Mouse (Mus musculus) neural tube, embryonic 13.5 days (tissue): ENCODE data around the gene Vrtn. TPM values are rescaled to one million over a fixed set of nuclear protein-coding genes. Genes with fewer than 3 reads are reported as not detected.

Experiments
- ATAC-seq: fragments of 200-750 bp; cut with Nextera tagmentation; 2 replicates; pipeline ENCODE4 v1.8.0; 2017; ENCODE audit warnings: low read depth, mild to moderate bottlenecking, moderate TSS enrichment, moderate library complexity
- H3K27ac ChIP-seq: fragments of 300-500 bp; sonication (generic); replicated peaks from 2 replicates; pipeline ENCODE4 v1.5.1; 2015; ENCODE audit warnings: moderate library complexity, mild to moderate bottlenecking, inconsistent platforms
- H3K27me3 ChIP-seq: fragments of 300-500 bp; sonication (generic); 2 replicates; pipeline ENCODE4 v1.6.1; 2015; ENCODE audit warnings: mild to moderate bottlenecking, inconsistent platforms
- H3K36me3 ChIP-seq: fragments of 300-500 bp; sonication (generic); 2 replicates; pipeline ENCODE4 v1.6.1; 2015; ENCODE audit warnings: mild to moderate bottlenecking, inconsistent platforms
- H3K4me1 ChIP-seq: fragments of 300-500 bp; sonication (generic); replicated peaks from 2 replicates; pipeline ENCODE4 v1.6.1; 2015; ENCODE audit warnings: inconsistent platforms
- H3K4me2 ChIP-seq: fragments of 300-500 bp; sonication (generic); 2 replicates; pipeline ENCODE4 v1.6.1; 2015; ENCODE audit warnings: inconsistent platforms, mild to moderate bottlenecking, moderate library complexity
- H3K4me3 ChIP-seq: fragments of 300-500 bp; sonication (generic); 2 replicates; pipeline ENCODE4 v1.5.1; 2015; ENCODE audit warnings: mild to moderate bottlenecking, inconsistent platforms
- H3K9ac ChIP-seq: fragments of 300-500 bp; sonication (generic); 2 replicates; pipeline ENCODE4 v1.6.1; 2015; ENCODE audit warnings: moderate library complexity, mild to moderate bottlenecking, inconsistent platforms
- H3K9me3 ChIP-seq: fragments of 300-500 bp; sonication (generic); 2 replicates; pipeline ENCODE4 v1.6.1; 2016; ENCODE audit warnings: inconsistent platforms
- WGBS: fragments of 180-500 bp; shearing (Covaris S2); methylation state at CpG from one replicate; pipeline ENCODE4 v1.1.7; 2015; 5-methylcytosine and 5-hydroxymethylcytosine counted together
- polyA plus RNA-seq: library from polyadenylated mRNA; unstranded; fragments of >200 nt; fragmentation: Nextera tagmentation; extraction: Ambion mirVana; gene quantifications from 2 replicates; pipeline ENCODE4 v1.2.1, GENCODE M21; 2015

Vrtn gene
- polyA plus RNA-seq, 1 experiment from 2014 or later: not detected

DNA sequence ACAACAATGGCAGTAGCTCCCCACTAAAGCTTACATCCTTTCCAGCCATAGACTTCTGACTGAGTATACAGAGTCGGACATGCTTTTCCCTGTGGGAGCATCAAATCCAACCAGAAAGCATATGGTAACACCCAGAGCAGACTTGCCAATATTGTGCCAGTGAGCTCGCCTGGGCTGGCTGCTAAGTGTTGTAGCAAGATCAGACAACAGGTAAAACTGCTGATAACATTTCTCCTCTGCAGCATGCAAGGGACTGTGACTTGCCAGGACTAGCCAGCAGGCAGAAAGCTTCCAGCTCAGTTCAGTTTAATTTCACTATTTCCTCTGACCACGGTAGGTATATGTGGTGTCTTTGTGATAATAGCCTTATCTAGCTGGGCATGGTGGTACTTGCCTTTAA is 9.0 kb upstream of the Vrtn start:
- Histone ChIP-seq H3K36me3 (no peaks in the 10 kb centered on the region), H3K9me3 (no peaks in the 10 kb centered on the region), H3K27me3 (no peaks in the 10 kb centered on the region), H3K9ac (no peak overlapping the region), H3K4me3 (no peak overlapping the region), H3K4me2 (no peak overlapping the region), H3K27ac (no peak overlapping the region), H3K4me1 (no peaks in the 10 kb centered on the region)
- no peak for ATAC-seq
- WGBS: 68% methylated on average over 3 of the region's 3 CpGs

DNA sequence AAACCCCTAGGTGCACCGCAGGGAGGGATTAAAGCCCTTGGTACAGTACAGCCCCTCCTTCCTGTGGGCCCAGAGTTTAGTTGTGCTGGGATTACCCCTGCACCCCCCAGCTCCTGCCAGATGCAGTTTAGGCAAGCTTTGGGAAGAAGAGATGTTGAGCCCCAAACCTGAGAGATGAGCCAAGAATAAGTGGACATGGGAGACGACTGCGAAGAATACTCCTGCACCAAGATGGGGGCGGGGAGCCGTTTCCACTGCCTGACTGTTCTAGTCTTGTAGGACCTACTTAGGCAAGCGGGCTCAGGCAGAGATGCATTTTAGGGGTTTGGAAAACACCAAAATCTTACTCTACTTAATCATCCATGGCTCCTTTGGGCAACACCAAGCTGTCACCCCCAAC is 566 bp upstream of the Vrtn start:
- no peak for ATAC-seq
- Histone ChIP-seq H3K27ac (no peak overlapping the region), H3K4me1 (peaks cover 8% of the 10 kb centered on the region; the same call in 1 of the 2 replicates), H3K9me3 (no peaks in the 10 kb centered on the region), H3K27me3 (peaks cover 55% of the 10 kb centered on the region), H3K4me2 (no peak overlapping the region), H3K9ac (no peak overlapping the region), H3K36me3 (no peaks in the 10 kb centered on the region), H3K4me3 (no peak overlapping the region)
- 7% methylated on average over 6 of the region's 6 CpGs for WGBS

DNA sequence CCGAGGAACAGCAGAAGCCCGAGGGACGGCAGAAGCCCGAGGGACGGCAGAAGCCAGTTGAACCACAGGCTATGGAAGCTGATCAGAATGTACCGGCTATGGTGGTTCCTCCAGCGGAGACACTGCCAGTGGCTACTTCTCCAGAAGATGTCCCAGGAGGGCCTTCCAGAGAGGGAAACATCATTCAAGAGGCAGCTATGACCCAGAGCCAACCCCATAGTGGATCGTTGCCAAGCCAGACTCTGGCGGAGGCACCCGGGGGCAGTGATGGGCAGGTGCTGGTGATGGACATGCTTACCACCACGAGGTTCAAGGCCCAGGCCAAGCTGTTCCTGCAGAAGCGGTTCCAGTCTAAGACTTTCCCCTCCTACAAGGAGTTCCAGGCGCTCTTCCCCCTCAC is 9.4 kb downstream of the Vrtn start:
- 79% methylated on average over 13 of the region's 13 CpGs for WGBS
- Histone ChIP-seq H3K4me2 (no peak overlapping the region), H3K9me3 (no peaks in the 10 kb centered on the region), H3K27me3 (peaks cover 12% of the 10 kb centered on the region), H3K9ac (no peak overlapping the region), H3K27ac (no peak overlapping the region), H3K36me3 (no peaks in the 10 kb centered on the region), H3K4me3 (no peak overlapping the region), H3K4me1 (no peaks in the 10 kb centered on the region)
- no peak; the same call in 1 of the 2 replicates for ATAC-seq

DNA sequence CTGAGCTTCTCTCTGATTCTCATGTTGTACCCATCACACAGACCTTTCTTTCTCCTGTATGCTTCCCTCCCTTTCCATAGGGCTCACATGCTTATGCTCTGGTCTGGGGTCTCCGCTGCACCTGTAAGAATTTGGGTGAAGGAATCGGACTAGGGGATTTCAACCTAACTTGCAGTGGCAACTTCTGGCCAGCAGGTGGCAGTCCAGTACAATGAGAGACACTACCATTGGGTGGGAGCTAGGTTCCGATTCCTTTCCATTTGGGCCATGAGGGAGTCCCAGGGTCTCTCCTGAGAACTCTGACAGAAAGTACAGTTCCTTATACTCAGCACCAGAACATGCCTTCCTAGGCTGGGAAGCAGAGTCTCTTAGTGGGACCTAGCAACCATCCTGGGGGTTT is 13.1 kb downstream of the Vrtn start:
- no peaks in the 10 kb centered on the region for H3K4me1 ChIP-seq
- no peak overlapping the region for H3K9ac ChIP-seq
- 18% methylated on average over 3 of the region's 3 CpGs for WGBS
- ATAC-seq: no peak
- H3K36me3 ChIP-seq: no peaks in the 10 kb centered on the region
- H3K4me3 ChIP-seq: no peak overlapping the region
- H3K9me3 ChIP-seq: no peaks in the 10 kb centered on the region
- no peak overlapping the region for H3K4me2 ChIP-seq
- H3K27me3 ChIP-seq: peaks cover 12% of the 10 kb centered on the region
- H3K27ac ChIP-seq: no peak overlapping the region

DNA sequence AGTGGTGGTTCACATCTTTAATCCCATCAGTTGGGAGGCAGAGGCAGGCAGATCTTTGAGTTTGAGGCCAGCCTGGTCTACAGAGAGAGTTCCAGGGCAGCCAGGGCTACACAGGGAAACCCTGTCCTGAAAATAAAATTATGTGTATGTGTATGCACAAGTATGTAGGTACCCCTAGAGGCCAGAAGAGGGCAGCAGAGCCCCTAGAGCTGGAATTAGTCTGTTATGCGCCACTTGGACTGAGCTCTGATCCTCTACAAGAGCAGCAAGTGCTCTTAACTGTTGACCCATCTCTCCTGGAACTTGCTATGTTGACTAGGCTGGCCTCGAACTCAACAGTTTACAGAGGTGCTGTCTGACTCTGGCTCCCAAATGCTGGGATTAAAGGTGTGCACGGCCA is 29.7 kb downstream of the Vrtn start:
- Histone ChIP-seq H3K27me3 (no peaks in the 10 kb centered on the region; the same call in 1 of the 2 replicates), H3K4me2 (no peak overlapping the region), H3K9ac (no peak overlapping the region), H3K4me1 (peaks cover 17% of the 10 kb centered on the region), H3K27ac (no peak overlapping the region), H3K36me3 (no peaks in the 10 kb centered on the region), H3K9me3 (no peaks in the 10 kb centered on the region), H3K4me3 (no peak overlapping the region)
- no peak for ATAC-seq
- 89% methylated on average over 3 of the region's 3 CpGs for WGBS

DNA sequence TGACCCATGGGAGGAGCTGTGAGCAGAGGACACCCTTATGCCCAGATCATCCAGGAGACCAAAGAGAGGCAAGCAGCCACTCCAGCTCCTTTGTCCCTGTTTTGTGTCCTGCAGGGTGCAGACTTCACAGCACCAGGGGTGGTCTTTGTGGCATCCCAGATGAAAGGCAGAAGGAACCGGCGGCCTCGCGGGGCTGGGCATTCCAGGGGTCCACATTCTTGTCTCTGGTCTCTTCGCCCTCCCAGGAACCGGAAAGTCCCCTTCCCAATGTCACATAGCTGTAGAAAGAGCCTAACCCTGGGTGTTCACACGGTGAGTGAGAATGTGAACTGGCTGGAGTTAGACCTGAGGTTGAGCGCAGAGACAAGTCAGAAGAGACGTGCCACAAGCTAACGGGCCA is 30.8 kb downstream of the Vrtn start:
- Histone ChIP-seq H3K36me3 (no peaks in the 10 kb centered on the region), H3K4me3 (no peak overlapping the region), H3K4me2 (no peak overlapping the region), H3K27me3 (no peaks in the 10 kb centered on the region; the same call in 1 of the 2 replicates), H3K27ac (no peak overlapping the region), H3K9me3 (no peaks in the 10 kb centered on the region), H3K4me1 (peaks cover 27% of the 10 kb centered on the region), H3K9ac (no peak overlapping the region)
- ATAC-seq: no peak
- WGBS: 25% methylated on average over 10 of the region's 10 CpGs

DNA sequence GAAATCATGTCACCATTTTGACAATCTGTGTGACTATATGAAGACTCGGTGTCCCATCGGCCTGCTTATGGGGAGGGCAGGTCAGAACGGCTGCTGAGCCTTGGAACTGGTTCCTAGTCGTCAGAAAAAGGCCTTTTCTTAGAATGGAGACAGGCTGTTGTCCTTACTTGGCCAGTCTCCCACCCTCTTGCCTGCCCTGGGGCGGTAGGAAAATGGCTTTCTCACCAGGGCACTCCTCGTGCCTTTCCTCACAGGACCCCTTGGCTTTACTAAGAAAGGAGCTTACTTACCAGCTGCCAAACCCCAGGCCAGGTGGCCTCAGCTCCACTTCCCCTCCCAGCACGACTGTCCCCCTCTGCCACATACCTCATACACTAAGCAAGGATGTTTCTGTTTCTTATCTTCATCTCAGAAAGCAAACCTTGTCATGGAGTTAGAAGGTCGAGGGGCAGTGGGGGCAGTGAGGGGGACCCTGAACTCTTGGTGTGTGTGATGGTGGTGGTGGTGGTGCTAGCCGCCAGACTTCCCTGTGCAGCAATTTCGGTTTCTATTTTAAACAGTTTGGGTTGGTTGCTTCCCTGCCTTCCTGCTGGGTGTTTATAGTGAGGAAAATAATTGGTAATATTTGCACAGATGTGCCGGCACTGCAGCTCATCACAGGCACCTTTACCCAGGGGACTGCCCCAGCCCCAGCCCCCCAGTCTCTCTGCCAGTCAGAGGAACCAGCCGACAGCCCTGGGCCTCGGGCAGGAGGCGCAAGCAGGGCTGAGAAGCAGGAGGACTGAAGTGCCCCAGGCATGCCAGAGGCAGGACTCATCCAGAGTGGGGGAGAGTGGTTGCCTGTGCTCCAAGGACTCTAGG is 34.1 kb downstream of the Vrtn start:
- Histone ChIP-seq H3K36me3 (no peaks in the 10 kb centered on the region), H3K27ac (peak overlapping the region; percentile 81)
- WGBS: 31% methylated on average over 14 of the region's 14 CpGs

DNA sequence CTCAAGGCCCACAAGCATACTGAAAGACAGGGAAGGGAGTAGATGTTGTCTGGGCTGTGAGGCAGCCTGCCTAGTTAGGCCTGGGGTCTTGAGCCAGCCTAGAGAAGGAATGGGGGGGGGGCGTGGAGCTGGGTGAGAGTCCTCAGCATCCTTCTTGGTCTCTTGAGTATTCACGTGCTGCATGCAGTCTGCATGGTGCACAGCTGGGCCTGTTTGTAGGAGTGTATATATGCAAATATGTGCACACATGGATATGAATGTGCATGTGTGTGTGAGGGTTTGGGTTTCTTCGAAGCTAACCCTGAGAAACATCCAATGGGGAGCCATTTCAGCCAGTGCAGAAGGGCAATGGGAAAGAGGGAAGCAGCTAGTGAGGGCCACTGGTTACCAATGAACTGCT is 35.2 kb downstream of the Vrtn start:
- H3K27ac ChIP-seq: peak overlapping the region; percentile 81; the same call in 1 of the 2 replicates
- peaks cover 27% of the 10 kb centered on the region for H3K4me1 ChIP-seq
- H3K27me3 ChIP-seq: peaks cover 2% of the 10 kb centered on the region; the same call in 1 of the 2 replicates
- no peak overlapping the region for H3K9ac ChIP-seq
- no peak overlapping the region for H3K4me3 ChIP-seq
- no peaks in the 10 kb centered on the region for H3K36me3 ChIP-seq
- no peak for ATAC-seq
- WGBS: 69% methylated on average over 3 of the region's 3 CpGs
- no peaks in the 10 kb centered on the region for H3K9me3 ChIP-seq
- H3K4me2 ChIP-seq: no peak overlapping the region

More for the DNA sequence above, 34.1 kb downstream of the Vrtn start:
- Histone ChIP-seq H3K4me3 (no peak overlapping the region), H3K27me3 (no peaks in the 10 kb centered on the region; the same call in 1 of the 2 replicates), H3K9ac (0 out of 2 replicates have a peak overlapping the region, but pooled peaks have one; percentile 8), H3K4me2 (peak overlapping the region; percentile 0; the same call in 1 of the 2 replicates), H3K9me3 (no peaks in the 10 kb centered on the region), H3K4me1 (peaks cover 27% of the 10 kb centered on the region)
- peak; percentile 52; the same call in 1 of the 2 replicates for ATAC-seq

DNA sequence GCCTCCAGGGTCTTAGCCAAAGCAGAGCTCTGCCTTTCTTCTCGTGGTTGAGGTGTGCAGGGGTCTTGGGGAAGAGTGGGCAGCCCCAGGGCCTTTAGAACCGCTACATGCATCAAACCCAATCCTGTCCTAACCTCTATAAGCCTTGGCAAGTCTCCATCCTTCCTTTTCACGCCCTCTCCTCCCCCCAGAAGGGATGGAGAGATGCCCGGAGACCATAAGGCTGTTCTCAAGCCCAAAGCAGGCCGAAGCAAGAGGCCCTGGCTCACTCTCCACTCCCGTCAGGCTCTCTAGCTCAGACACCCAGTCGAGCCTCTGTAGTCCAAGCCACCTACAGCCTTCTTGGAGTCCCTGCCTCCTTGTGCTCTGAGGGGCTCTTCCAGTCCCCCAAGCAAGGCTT is 43.8 kb downstream of the Vrtn start:
- no peak overlapping the region for H3K4me3 ChIP-seq
- no peaks in the 10 kb centered on the region for H3K9me3 ChIP-seq
- H3K4me2 ChIP-seq: no peak overlapping the region
- H3K36me3 ChIP-seq: no peaks in the 10 kb centered on the region
- H3K4me1 ChIP-seq: peaks cover 8% of the 10 kb centered on the region
- H3K27ac ChIP-seq: no peak overlapping the region
- 80% methylated on average over 7 of the region's 7 CpGs for WGBS
- no peak for ATAC-seq
- H3K9ac ChIP-seq: no peak overlapping the region
- peaks cover 5% of the 10 kb centered on the region; the same call in 1 of the 2 replicates for H3K27me3 ChIP-seq

DNA sequence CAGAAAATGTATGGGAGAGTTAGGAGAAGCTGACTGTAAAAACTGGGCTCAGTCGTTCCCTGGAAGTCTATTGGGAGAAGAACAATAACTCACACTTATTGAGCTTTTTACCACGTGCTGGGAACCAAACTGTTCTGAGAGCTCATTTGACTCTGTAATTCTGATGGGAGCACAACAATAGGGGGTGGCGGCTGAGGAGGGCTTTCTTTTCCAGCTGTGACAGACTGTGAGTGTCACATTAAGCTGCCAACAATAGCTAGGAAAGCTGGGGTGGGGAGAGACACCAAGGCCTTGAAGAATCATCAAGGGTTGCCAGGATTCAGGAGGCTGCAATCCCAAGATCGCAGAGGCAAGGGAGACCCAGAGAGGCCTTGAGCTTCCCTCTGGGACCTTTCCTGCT is 45.4 kb downstream of the Vrtn start:
- peaks cover 1% of the 10 kb centered on the region; the same call in 1 of the 2 replicates for H3K27me3 ChIP-seq
- H3K9ac ChIP-seq: no peak overlapping the region
- H3K9me3 ChIP-seq: no peaks in the 10 kb centered on the region
- 12% methylated on average over 4 of the region's 4 CpGs for WGBS
- H3K36me3 ChIP-seq: no peaks in the 10 kb centered on the region
- no peak for ATAC-seq
- no peak overlapping the region for H3K4me2 ChIP-seq
- H3K4me3 ChIP-seq: no peak overlapping the region
- H3K4me1 ChIP-seq: peaks cover 8% of the 10 kb centered on the region
- H3K27ac ChIP-seq: no peak overlapping the region

DNA sequence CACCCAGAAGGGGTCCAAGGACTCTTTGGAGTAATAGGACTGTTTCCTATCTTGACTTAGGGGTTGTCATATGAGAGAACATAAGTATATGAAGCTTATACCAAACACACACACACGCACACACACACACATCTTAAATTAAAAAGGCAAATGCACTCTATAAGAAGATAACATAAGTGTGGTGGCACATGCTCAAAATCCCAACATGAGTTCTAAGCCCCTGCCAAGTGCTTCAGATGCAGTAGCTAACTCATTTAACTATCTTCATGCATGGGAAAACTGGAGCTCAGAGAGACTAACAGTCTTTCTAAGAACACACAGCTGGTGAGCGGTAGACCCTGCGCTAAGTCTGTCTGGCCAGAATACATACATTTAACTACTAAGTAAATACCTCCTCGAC is 46.7 kb downstream of the Vrtn start:
- Histone ChIP-seq H3K4me1 (peaks cover 8% of the 10 kb centered on the region), H3K27ac (no peak overlapping the region), H3K9me3 (no peaks in the 10 kb centered on the region), H3K4me2 (no peak overlapping the region), H3K27me3 (no peaks in the 10 kb centered on the region; the same call in 1 of the 2 replicates), H3K36me3 (no peaks in the 10 kb centered on the region), H3K9ac (no peak overlapping the region), H3K4me3 (no peak overlapping the region)
- WGBS: 85% methylated on average over 4 of the region's 4 CpGs
- ATAC-seq: no peak

DNA sequence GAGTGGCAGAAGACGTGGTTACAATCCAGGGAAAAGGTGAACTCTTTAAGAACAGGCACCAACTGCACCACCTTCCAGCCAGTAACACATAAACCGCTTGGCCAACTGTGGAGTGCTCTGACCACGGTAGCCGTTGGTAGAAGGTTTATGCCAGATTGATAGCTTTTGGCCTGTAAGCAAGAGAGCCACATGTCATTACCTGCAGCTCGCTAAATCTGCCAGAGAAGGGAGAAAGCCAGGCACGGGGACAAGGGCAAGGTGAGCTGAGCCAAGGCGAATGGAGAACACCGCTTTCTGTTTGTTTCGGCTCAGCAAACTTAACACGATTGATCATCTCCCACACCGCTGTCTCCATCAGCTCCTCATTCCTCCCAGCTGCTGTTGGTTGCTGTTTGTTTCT is 48.2 kb downstream of the Vrtn start:
- Histone ChIP-seq H3K4me3 (no peak overlapping the region), H3K9ac (no peak overlapping the region), H3K4me1 (peaks cover 8% of the 10 kb centered on the region), H3K27me3 (no peaks in the 10 kb centered on the region), H3K36me3 (no peaks in the 10 kb centered on the region), H3K4me2 (no peak overlapping the region), H3K9me3 (no peaks in the 10 kb centered on the region), H3K27ac (no peak overlapping the region)
- ATAC-seq: no peak
- WGBS: 88% methylated on average over 11 of the region's 11 CpGs
